Mouse (Mus musculus) kidney, adult 2 months (tissue): Measurements from ENCODE around the gene Blzf1. TPM values are rescaled to one million over a fixed set of nuclear protein-coding genes. Genes with fewer than 3 reads are reported as not detected.

Experiments
- DNase-seq: peaks from one replicate; pipeline ENCODE4 v3.0.0; 2021
- H3K27ac ChIP-seq: fragments of 200-500 bp; 2 replicates; pipeline ENCODE4 v1.5.1; 2012; ENCODE audit warnings: low read depth, low read length, control low read depth, inconsistent platforms; ENCODE audit not compliant: insufficient read depth
- H3K27me3 ChIP-seq: fragments of 200-500 bp; replicated peaks from 2 replicates; pipeline ENCODE4 v1.6.1; 2012; ENCODE audit warnings: mild to moderate bottlenecking, moderate library complexity, low read length, inconsistent platforms; ENCODE audit not compliant: control insufficient read depth, insufficient read depth
- H3K36me3 ChIP-seq: fragments of 200-500 bp; 2 replicates; pipeline ENCODE4 v1.6.1; 2012; ENCODE audit warnings: mild to moderate bottlenecking, moderate library complexity, low read length, inconsistent platforms; ENCODE audit not compliant: control insufficient read depth, insufficient read depth
- H3K4me1 ChIP-seq: fragments of 200-500 bp; 2 replicates; pipeline ENCODE4 v1.6.1; 2011; ENCODE audit warnings: low read length; ENCODE audit not compliant: control insufficient read depth, insufficient read depth
- H3K4me3 ChIP-seq: fragments of 200-500 bp; 2 replicates; pipeline ENCODE4 v1.5.1; 2011; ENCODE audit warnings: mild to moderate bottlenecking, low read depth, low read length, control low read depth; ENCODE audit not compliant: insufficient read depth
- CTCF ChIP-seq: fragments of 200-500 bp; conservative IDR thresholded peaks from 2 replicates; pipeline ENCODE4 v1.5.1; 2011; ENCODE audit warnings: low read depth, mild to moderate bottlenecking, control low read depth, low read length, moderate library complexity, mixed read lengths; ENCODE audit not compliant: insufficient read depth, insufficient read length
- POLR2A ChIP-seq: fragments of 200-500 bp; IDR thresholded peaks from one replicate; pipeline ENCODE4 v1.6.1; 2011; ENCODE audit warnings: low read depth, low read length, control low read depth
- WGBS: fragments of 180-500 bp; shearing (Covaris S2); methylation state at CpG from one replicate; pipeline ENCODE4 v1.1.7; 2018; 5-methylcytosine and 5-hydroxymethylcytosine counted together
- polyA plus RNA-seq: library from polyadenylated mRNA; depleted of rRNA; stranded (reverse); fragments of >200 nt; gene quantifications from 2 replicates; pipeline ENCODE4 v1.2.3, GENCODE M21; 2012

The Blzf1 gene
- polyA plus RNA-seq, 1 experiment, result 6.0 TPM

DNA sequence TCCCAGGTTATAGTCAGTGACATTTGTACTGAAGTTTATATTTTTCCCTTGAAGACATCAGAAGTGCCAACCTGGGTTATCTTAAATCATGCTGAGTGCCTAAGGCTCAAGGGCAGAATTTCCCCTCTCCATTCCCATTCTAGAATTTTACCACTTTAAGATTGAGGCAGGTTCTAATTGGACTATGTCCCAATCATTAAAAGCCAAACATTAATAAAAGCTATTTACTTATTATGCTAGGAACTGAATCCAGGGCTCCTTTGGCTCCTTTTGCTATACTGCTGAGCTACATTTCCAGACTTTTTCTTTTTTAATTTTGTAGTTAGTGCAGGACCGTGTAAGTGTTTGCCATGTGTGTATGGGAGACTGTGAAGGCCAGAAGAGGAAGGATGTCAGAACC lies 55.9 kb downstream of the Blzf1 start:
- 89% methylated on average over 1 of the region's 1 CpGs for WGBS
- no peak overlapping the region for H3K4me3 ChIP-seq
- H3K27me3 ChIP-seq, result no peaks in the 10 kb centered on the region
- no peak overlapping the region for H3K27ac ChIP-seq
- H3K4me1 ChIP-seq, result peaks cover 21% of the 10 kb centered on the region
- no peaks in the 10 kb centered on the region for H3K36me3 ChIP-seq
- no peak for DNase-seq
- TF ChIP-seq CTCF (no peak), POLR2A (no peak)

DNA sequence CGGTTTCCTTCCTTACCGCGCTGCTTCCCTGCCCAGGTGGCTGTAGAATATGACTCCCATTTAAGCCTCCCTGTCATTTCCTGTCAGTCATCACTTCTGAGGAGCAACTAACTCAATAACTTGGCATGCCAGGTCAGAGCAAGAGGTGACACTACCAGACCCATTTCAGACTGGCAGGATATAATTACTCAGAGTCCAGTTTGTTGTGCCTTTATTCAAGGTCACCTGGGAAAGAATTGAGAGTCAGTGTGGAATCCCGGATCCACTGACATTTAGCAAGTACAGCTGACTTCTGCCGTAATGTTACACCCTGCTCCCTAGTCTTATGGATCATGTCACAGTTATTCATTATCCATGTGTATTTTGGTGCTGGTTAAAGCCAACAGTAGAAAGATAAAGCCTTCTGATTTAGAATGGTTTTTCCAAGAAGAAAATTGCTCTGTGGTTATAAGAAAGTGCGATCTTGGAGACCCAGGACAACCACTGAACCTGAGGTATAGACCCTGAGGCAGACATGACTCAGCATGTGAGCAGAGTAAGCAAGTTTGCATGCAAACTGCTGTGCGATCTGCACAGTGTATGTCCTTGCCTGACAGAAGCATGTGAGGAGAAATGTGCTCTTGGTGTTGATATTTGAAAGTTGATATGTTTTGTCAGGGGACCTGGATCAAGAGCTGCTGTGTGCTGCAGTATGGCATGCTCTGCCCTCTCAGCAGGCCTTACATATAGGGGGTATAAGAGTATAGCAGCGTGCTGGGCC lies 56.7 kb downstream of the Blzf1 start:
- Histone ChIP-seq H3K27ac (peak overlapping the region; percentile 43; the same call in 1 of the 2 replicates), H3K4me1 (peaks cover 21% of the 10 kb centered on the region), H3K36me3 (no peaks in the 10 kb centered on the region), H3K27me3 (no peaks in the 10 kb centered on the region), H3K4me3 (peak overlapping the region; percentile 93)
- peak; percentile 24 for DNase-seq
- TF ChIP-seq CTCF (no peak), POLR2A (no peak)
- WGBS, result 43% methylated on average over 8 of the region's 8 CpGs

DNA sequence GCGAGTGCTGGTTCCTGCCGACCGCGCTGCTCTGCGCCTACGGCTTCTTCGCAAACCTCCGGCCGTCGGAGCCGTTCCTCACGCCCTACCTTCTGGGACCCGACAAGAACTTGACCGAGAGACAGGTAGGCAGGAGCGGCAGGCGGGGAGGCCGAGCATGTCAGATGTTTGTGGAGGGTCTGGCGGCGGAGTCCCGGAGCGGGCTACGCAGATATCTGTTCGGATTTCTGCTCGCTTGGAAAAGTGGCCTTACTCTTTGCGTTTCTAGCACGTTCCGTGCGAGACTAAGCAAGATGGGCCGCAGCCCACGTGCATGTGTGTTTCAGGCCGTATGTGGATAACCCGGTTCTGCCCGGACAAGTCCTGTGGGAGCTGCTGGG lies 58.0 kb downstream of the Blzf1 start:
- no peak for DNase-seq
- H3K27ac ChIP-seq, result peak overlapping the region; percentile 53
- TF ChIP-seq POLR2A (no peak), CTCF (no peak)
- peak overlapping the region; percentile 93 for H3K4me3 ChIP-seq
- H3K27me3 ChIP-seq, result no peaks in the 10 kb centered on the region
- H3K36me3 ChIP-seq, result no peaks in the 10 kb centered on the region
- H3K4me1 ChIP-seq, result peaks cover 21% of the 10 kb centered on the region
- under 1% methylated on average over 33 of the region's 33 CpGs for WGBS

DNA sequence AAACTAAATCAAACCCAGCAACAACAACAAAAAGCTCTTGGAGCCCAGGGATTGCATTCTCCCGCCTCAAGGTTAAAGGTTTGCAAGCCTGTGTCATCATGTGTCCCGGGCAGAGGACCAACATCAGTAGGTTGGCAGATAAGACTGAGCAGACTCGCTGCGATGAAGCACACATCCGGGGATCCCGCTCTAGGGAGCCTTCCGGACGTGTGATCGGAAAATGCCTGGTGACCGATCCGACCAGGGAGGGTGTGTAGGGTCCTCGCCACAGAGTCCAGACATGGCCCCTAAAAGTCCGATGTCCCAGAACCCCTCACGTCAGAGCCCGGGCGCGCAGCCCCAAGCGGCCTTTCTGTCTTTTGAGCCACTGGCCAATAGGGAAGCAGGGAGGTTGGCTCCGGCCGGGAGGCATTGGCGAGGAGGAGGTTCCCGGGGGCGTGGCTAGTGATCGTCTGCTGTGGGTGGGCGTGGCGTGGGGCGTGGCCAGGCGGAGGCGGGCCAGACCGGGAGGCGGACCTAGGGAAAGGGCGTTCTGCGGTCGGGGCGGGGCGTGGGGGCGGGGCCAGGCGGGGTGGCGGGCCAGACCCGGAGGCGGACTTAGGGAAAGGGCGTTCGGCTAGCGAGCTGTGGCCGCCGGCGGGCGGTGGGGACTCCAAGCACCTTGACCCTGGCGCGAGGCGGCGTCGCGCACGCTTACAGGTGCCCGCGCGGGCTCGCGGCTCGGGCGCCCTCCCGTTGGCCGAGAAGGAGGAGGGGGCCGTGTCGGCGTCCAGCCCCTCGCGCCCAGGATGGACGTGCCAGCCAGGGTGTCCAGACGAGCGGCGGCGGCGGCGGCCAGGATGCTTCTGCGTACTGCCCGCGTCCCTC lies 58.6 kb downstream of the Blzf1 start, which contains the start of gene Slc19a2:
Gene Slc19a2 (plus strand): TSS at position 582 of the 867 bp plus-strand sequence.
- 1% methylated on average over 70 of the region's 79 CpGs for WGBS
- Histone ChIP-seq H3K36me3 (no peaks in the 10 kb centered on the region), H3K4me1 (peaks cover 21% of the 10 kb centered on the region), H3K27me3 (no peaks in the 10 kb centered on the region), H3K27ac (peak within 1 kb of the TSS; percentile 81), H3K4me3 (peak within 1 kb of the TSS; percentile 93)
- DNase-seq, result peak; percentile 98
- no peak for TF ChIP-seq CTCF
- peak; percentile 59 for TF ChIP-seq POLR2A

DNA sequence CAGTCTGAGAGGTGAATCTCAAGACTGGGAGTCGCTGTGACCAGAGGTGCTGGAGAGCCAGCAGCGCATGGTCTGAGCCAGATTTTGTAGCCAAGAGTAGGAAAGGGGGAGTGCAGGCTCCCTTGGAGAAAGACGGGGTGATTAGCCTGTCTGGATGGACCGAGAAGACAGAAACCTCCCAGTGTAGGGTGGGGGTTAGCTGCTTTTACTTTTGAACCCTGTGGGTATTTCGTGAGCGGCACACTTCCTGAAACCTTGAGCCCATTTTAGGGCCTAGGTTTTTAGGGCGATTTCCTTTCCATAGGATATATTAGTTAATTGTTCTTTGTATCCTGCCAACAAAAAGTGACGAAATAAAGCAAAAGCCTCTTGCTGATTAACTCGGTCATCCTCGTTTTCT lies 59.3 kb downstream of the Blzf1 start:
- DNase-seq, result no peak

DNA sequence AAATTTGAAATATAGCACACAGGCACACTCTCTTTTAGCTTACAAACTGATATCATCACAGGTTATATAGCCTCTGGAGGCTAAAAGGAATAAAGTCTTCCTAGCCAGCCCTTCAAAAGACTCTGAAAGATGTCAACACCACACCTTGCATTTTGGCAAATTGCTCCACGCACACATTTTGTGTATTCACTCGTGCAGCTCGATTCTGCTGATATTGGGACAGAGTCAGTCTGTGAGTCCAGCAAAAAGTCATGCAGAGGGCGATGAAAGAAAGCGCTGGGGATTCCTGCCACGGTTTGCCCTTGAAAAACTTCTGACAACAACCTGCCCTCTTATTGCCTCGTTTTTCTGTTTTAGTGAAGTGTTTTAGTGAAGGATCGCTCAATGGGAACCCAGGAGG lies 59.8 kb downstream of the Blzf1 start:
- no peak for DNase-seq
- 57% methylated on average over 8 of the region's 8 CpGs for WGBS
- H3K4me3 ChIP-seq, result no peak overlapping the region
- H3K4me1 ChIP-seq, result peaks cover 21% of the 10 kb centered on the region
- H3K27ac ChIP-seq, result peak overlapping the region; percentile 4; the same call in 1 of the 2 replicates
- no peak for TF ChIP-seq POLR2A
- no peaks in the 10 kb centered on the region for H3K36me3 ChIP-seq
- H3K27me3 ChIP-seq, result no peaks in the 10 kb centered on the region

More for the DNA sequence above, 59.3 kb downstream of the Blzf1 start:
- Histone ChIP-seq H3K27me3 (no peaks in the 10 kb centered on the region), H3K4me3 (peak overlapping the region; percentile 4), H3K4me1 (peaks cover 21% of the 10 kb centered on the region), H3K27ac (peak overlapping the region; percentile 4; the same call in 1 of the 2 replicates), H3K36me3 (no peaks in the 10 kb centered on the region)
- TF ChIP-seq POLR2A, result no peak
- TF ChIP-seq CTCF, result no peak
- WGBS, result 19% methylated on average over 10 of the region's 10 CpGs

DNA sequence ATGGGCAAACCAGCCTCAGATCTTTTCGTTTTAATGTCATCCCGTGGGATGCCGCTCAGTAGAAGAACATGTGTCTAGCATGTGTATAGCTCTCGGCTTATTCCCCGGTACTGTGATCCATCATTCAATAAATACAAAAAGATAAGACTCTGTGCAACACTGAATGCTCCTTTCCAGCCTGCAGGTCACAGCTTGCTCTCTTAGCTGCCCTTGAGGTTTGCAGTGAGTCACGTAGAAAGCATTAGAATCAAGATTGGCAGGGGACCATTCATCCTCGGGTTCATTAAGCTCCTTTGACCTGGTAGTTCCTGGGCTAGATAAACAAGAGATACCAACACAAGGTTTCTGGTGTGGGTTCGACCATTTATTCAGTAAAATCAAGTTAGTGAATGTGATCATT lies 64.5 kb downstream of the Blzf1 start:
- no peak for TF ChIP-seq CTCF
- no peak for TF ChIP-seq POLR2A
- H3K36me3 ChIP-seq, result no peaks in the 10 kb centered on the region
- whole genome bisulfite sequencing, result 72% methylated on average over 8 of the region's 8 CpGs
- H3K27ac ChIP-seq, result no peak overlapping the region
- H3K27me3 ChIP-seq, result no peaks in the 10 kb centered on the region
- no peak for DNase-seq
- H3K4me3 ChIP-seq, result no peak overlapping the region
- peaks cover 5% of the 10 kb centered on the region; the same call in 1 of the 2 replicates for H3K4me1 ChIP-seq
